Mouse (Mus musculus): ENCODE measurements around the gene Shpk. TPM values are rescaled to one million over a fixed set of nuclear protein-coding genes. Genes with fewer than 3 reads are reported as not detected.

Gene Shpk
- 3.3 and 4.0 TPM in 2 replicates for polyA plus RNA-seq (2012; ENCODE audit: insufficient read depth, insufficient read length, missing spikeins)

GRCm38 (mm10) chr11:73199230-73199712 is at the start of gene Shpk:
Gene Shpk, plus strand, starts transcription at chr11:73199460.
- TF ChIP-seq POLR2A (IDR thresholded peaks at IDR 0.05; ENCODE audit: borderline replicate concordance, low read depth, low read length) (no peak), CTCF (IDR thresholded peaks at IDR 0.05; ENCODE audit: low read depth, low read length) (no peak)
- peaks cover 35% of the 10 kb centered on the region for H3K4me1 ChIP-seq (ENCODE audit: control insufficient read depth, insufficient read depth, low read length)
- peak within 1 kb of the TSS; percentile 64 for H3K27ac ChIP-seq (ENCODE audit: insufficient read depth, low read depth, low read length)
- peak within 1 kb of the TSS; percentile 96 for H3K4me3 ChIP-seq (ENCODE audit: insufficient read depth, low read length)

GRCm38 (mm10) chr11:73155071-73155470 is 44.2 kb upstream of the Shpk start:
- H3K27ac ChIP-seq (ENCODE audit: insufficient read depth, low read depth, low read length), result no peak overlapping the region
- no peaks in the 10 kb centered on the region; the same call in 1 of the 2 replicates for H3K4me1 ChIP-seq (ENCODE audit: control insufficient read depth, insufficient read depth, low read length)
- H3K4me3 ChIP-seq (ENCODE audit: insufficient read depth, low read length), result no peak overlapping the region
- TF ChIP-seq CTCF (IDR thresholded peaks at IDR 0.05; ENCODE audit: low read depth, low read length) (no peak), POLR2A (IDR thresholded peaks at IDR 0.05; ENCODE audit: borderline replicate concordance, low read depth, low read length) (no peak)

- H3K4me1 ChIP-seq (ENCODE audit: control insufficient read depth, insufficient read depth, low read length), result peaks cover 15% of the 10 kb centered on the region
- peak within 1 kb of the TSS; percentile 52 for H3K4me3 ChIP-seq (ENCODE audit: insufficient read depth, low read length)
- no peak within 1 kb of the TSS for H3K27ac ChIP-seq (ENCODE audit: insufficient read depth, low read depth, low read length)
- TF ChIP-seq POLR2A (IDR thresholded peaks at IDR 0.05; ENCODE audit: borderline replicate concordance, low read depth, low read length), result no peak
Observed at GRCm38 (mm10) chr11:73159957-73160810, 39.1 kb upstream of the Shpk start, which contains the start of gene P2rx5. Gene P2rx5, plus strand, starts transcription at chr11:73160421.

GRCm38 (mm10) chr11:73160811-73161200 is 38.5 kb upstream of the Shpk start:
- H3K4me1 ChIP-seq (ENCODE audit: control insufficient read depth, insufficient read depth, low read length), result peaks cover 15% of the 10 kb centered on the region
- no peak overlapping the region for H3K4me3 ChIP-seq (ENCODE audit: insufficient read depth, low read length)
- TF ChIP-seq CTCF (IDR thresholded peaks at IDR 0.05; ENCODE audit: low read depth, low read length), result no peak
- no peak for TF ChIP-seq POLR2A (IDR thresholded peaks at IDR 0.05; ENCODE audit: borderline replicate concordance, low read depth, low read length)
- H3K27ac ChIP-seq (ENCODE audit: insufficient read depth, low read depth, low read length), result no peak overlapping the region

- Histone ChIP-seq H3K4me1 (ENCODE audit: control insufficient read depth, insufficient read depth, low read length) (peaks cover 15% of the 10 kb centered on the region), H3K4me3 (ENCODE audit: insufficient read depth, low read length) (no peak overlapping the region), H3K27ac (ENCODE audit: insufficient read depth, low read depth, low read length) (no peak overlapping the region)
Observed at GRCm38 (mm10) chr11:73161616-73162015, 37.6 kb upstream of the Shpk start.

GRCm38 (mm10) chr11:73162284-73162683 is 37.0 kb upstream of the Shpk start:
- TF ChIP-seq CTCF (IDR thresholded peaks at IDR 0.05; ENCODE audit: low read depth, low read length) (no peak), POLR2A (IDR thresholded peaks at IDR 0.05; ENCODE audit: borderline replicate concordance, low read depth, low read length) (no peak)
- H3K27ac ChIP-seq (ENCODE audit: insufficient read depth, low read depth, low read length), result no peak overlapping the region
- H3K4me1 ChIP-seq (ENCODE audit: control insufficient read depth, insufficient read depth, low read length), result peaks cover 15% of the 10 kb centered on the region
- no peak overlapping the region for H3K4me3 ChIP-seq (ENCODE audit: insufficient read depth, low read length)

More at GRCm38 (mm10) chr11:73161616-73162015, 37.6 kb upstream of the Shpk start:
- TF ChIP-seq POLR2A (IDR thresholded peaks at IDR 0.05; ENCODE audit: borderline replicate concordance, low read depth, low read length), result no peak
- TF ChIP-seq CTCF (IDR thresholded peaks at IDR 0.05; ENCODE audit: low read depth, low read length), result no peak

GRCm38 (mm10) chr11:73168071-73168470 is 31.2 kb upstream of the Shpk start:
- TF ChIP-seq POLR2A (IDR thresholded peaks at IDR 0.05; ENCODE audit: borderline replicate concordance, low read depth, low read length) (no peak), CTCF (IDR thresholded peaks at IDR 0.05; ENCODE audit: low read depth, low read length) (no peak)
- Histone ChIP-seq H3K4me3 (ENCODE audit: insufficient read depth, low read length) (no peak overlapping the region), H3K4me1 (ENCODE audit: control insufficient read depth, insufficient read depth, low read length) (no peaks in the 10 kb centered on the region), H3K27ac (ENCODE audit: insufficient read depth, low read depth, low read length) (no peak overlapping the region)

GRCm38 (mm10) chr11:73168576-73168975 is 30.7 kb upstream of the Shpk start:
- H3K27ac ChIP-seq (ENCODE audit: insufficient read depth, low read depth, low read length), result no peak overlapping the region
- no peaks in the 10 kb centered on the region for H3K4me1 ChIP-seq (ENCODE audit: control insufficient read depth, insufficient read depth, low read length)
- TF ChIP-seq POLR2A (IDR thresholded peaks at IDR 0.05; ENCODE audit: borderline replicate concordance, low read depth, low read length) (no peak), CTCF (IDR thresholded peaks at IDR 0.05; ENCODE audit: low read depth, low read length) (no peak)
- H3K4me3 ChIP-seq (ENCODE audit: insufficient read depth, low read length), result no peak overlapping the region

- TF ChIP-seq CTCF (IDR thresholded peaks at IDR 0.05; ENCODE audit: low read depth, low read length), result 0 out of 2 replicates have a peak, but pooled peaks have one; percentile 5
- TF ChIP-seq POLR2A (IDR thresholded peaks at IDR 0.05; ENCODE audit: borderline replicate concordance, low read depth, low read length), result no peak
- Histone ChIP-seq H3K4me3 (ENCODE audit: insufficient read depth, low read length) (no peak overlapping the region), H3K27ac (ENCODE audit: insufficient read depth, low read depth, low read length) (no peak overlapping the region), H3K4me1 (ENCODE audit: control insufficient read depth, insufficient read depth, low read length) (no peaks in the 10 kb centered on the region)
Observed at GRCm38 (mm10) chr11:73169231-73169630, 30.0 kb upstream of the Shpk start.

- TF ChIP-seq POLR2A (IDR thresholded peaks at IDR 0.05; ENCODE audit: borderline replicate concordance, low read depth, low read length) (no peak), CTCF (IDR thresholded peaks at IDR 0.05; ENCODE audit: low read depth, low read length) (no peak)
- H3K4me1 ChIP-seq (ENCODE audit: control insufficient read depth, insufficient read depth, low read length), result peaks cover 6% of the 10 kb centered on the region
- H3K27ac ChIP-seq (ENCODE audit: insufficient read depth, low read depth, low read length), result no peak overlapping the region
- no peak overlapping the region for H3K4me3 ChIP-seq (ENCODE audit: insufficient read depth, low read length)
Observed at GRCm38 (mm10) chr11:73172186-73172585, 27.1 kb upstream of the Shpk start.
